Mouse (Mus musculus): ENCODE data around the gene Slc18a2. TPM values are rescaled to one million over a fixed set of nuclear protein-coding genes. Genes with fewer than 3 reads are reported as not detected.

Slc18a2 gene
- polyA plus RNA-seq, 1 experiment: 0.22 TPM

GRCm38 (mm10) chr19:59232786-59233185, 27.9 kb upstream of the Slc18a2 start:
- TF ChIP-seq FOSL1 (IDR thresholded peaks at IDR 0.05; ENCODE audit: insufficient read depth, low read length, poor library complexity, severe bottlenecking): no peak
- TF ChIP-seq CEBPB (IDR thresholded peaks at IDR 0.05; ENCODE audit: low read depth): no peak
- no peak for TF ChIP-seq MYOD1 (IDR thresholded peaks at IDR 0.05; ENCODE audit: control insufficient read depth, insufficient read length, low read depth)
- no peak for TF ChIP-seq USF1 (IDR thresholded peaks at IDR 0.05; ENCODE audit: low read depth)
- TF ChIP-seq CTCF (IDR thresholded peaks at IDR 0.05; ENCODE audit: control insufficient read depth, insufficient read depth, insufficient read length): no peak
- TF ChIP-seq MYOG (IDR thresholded peaks at IDR 0.05; ENCODE audit: control insufficient read depth, extremely low read depth, insufficient read length): no peak
- no peak for TF ChIP-seq MAX (IDR thresholded peaks at IDR 0.05)
- no peaks in the 10 kb centered on the region for H3K79me2 ChIP-seq (ENCODE audit: control insufficient read depth, insufficient read depth)

GRCm38 (mm10) chr19:59235001-59235400, 25.7 kb upstream of the Slc18a2 start:
- no peak overlapping the region for H3ac ChIP-seq (ENCODE audit: control insufficient read depth, insufficient read length, low read depth)

More at GRCm38 (mm10) chr19:59232786-59233185, 27.9 kb upstream of the Slc18a2 start:
- no peaks in the 10 kb centered on the region for H3K27me3 ChIP-seq (ENCODE audit: control insufficient read depth, insufficient read depth, insufficient read length)
- H3K36me3 ChIP-seq (ENCODE audit: control insufficient read depth, insufficient read depth): no peaks in the 10 kb centered on the region
- no peak overlapping the region for H3K4me3 ChIP-seq (ENCODE audit: insufficient read depth, poor library complexity, severe bottlenecking)
- H3ac ChIP-seq (ENCODE audit: control insufficient read depth, insufficient read length, low read depth): no peak overlapping the region
- no peaks in the 10 kb centered on the region for H3K79me3 ChIP-seq (ENCODE audit: low read depth)

DNA sequence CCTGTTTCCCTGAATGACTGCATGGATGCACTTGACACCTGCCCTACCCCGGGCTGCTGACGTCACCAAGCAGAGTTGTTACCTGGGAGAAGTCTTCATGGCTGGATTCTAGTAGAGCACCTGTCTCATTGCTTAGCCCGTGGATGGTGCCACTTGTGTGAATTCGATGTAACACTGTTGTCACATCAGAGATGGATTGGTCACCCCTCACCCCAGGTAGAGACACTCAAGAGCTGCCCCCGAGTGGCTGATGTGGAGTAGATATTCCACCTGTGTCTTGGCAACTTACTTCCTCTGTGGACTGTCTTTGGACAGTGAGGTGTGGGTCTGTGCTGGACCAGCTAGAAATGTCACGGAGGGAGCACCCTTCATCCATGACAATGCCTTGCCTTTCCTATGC, 24.6 kb upstream of the Slc18a2 start:
- Histone ChIP-seq H3K79me3 (ENCODE audit: low read depth) (no peaks in the 10 kb centered on the region), H3K4me3 (ENCODE audit: insufficient read depth, poor library complexity, severe bottlenecking) (no peak overlapping the region)
- TF ChIP-seq MAX (IDR thresholded peaks at IDR 0.05): no peak
- no peak for TF ChIP-seq CTCF (IDR thresholded peaks at IDR 0.05; ENCODE audit: control insufficient read depth, insufficient read depth, insufficient read length)
- no peak for TF ChIP-seq CEBPB (IDR thresholded peaks at IDR 0.05; ENCODE audit: low read depth)
- no peak for TF ChIP-seq MYOD1 (IDR thresholded peaks at IDR 0.05; ENCODE audit: control insufficient read depth, insufficient read length, low read depth)
- no peak for TF ChIP-seq USF1 (IDR thresholded peaks at IDR 0.05; ENCODE audit: low read depth)
- TF ChIP-seq FOSL1 (IDR thresholded peaks at IDR 0.05; ENCODE audit: insufficient read depth, low read length, poor library complexity, severe bottlenecking): no peak
- TF ChIP-seq MYOG (IDR thresholded peaks at IDR 0.05; ENCODE audit: control insufficient read depth, extremely low read depth, insufficient read length): no peak

More at GRCm38 (mm10) chr19:59235001-59235400, 25.7 kb upstream of the Slc18a2 start:
- TF ChIP-seq USF1 (IDR thresholded peaks at IDR 0.05; ENCODE audit: low read depth) (no peak), MYOG (IDR thresholded peaks at IDR 0.05; ENCODE audit: control insufficient read depth, extremely low read depth, insufficient read length) (no peak), MYOD1 (IDR thresholded peaks at IDR 0.05; ENCODE audit: control insufficient read depth, insufficient read length, low read depth) (no peak), MAX (IDR thresholded peaks at IDR 0.05) (no peak), FOSL1 (IDR thresholded peaks at IDR 0.05; ENCODE audit: insufficient read depth, low read length, poor library complexity, severe bottlenecking) (no peak), CTCF (IDR thresholded peaks at IDR 0.05; ENCODE audit: control insufficient read depth, insufficient read depth, insufficient read length) (no peak), CEBPB (IDR thresholded peaks at IDR 0.05; ENCODE audit: low read depth) (no peak)
- Histone ChIP-seq H3K79me2 (ENCODE audit: control insufficient read depth, insufficient read depth) (no peaks in the 10 kb centered on the region), H3K79me3 (ENCODE audit: low read depth) (no peaks in the 10 kb centered on the region), H3K36me3 (ENCODE audit: control insufficient read depth, insufficient read depth) (no peaks in the 10 kb centered on the region), H3K27me3 (ENCODE audit: control insufficient read depth, insufficient read depth, insufficient read length) (peaks cover 2% of the 10 kb centered on the region), H3K4me3 (ENCODE audit: insufficient read depth, poor library complexity, severe bottlenecking) (no peak overlapping the region)

GRCm38 (mm10) chr19:59238630-59239029, 22.1 kb upstream of the Slc18a2 start:
- Histone ChIP-seq H3K79me3 (ENCODE audit: low read depth) (no peaks in the 10 kb centered on the region), H3K4me3 (ENCODE audit: insufficient read depth, poor library complexity, severe bottlenecking) (no peak overlapping the region), H3K36me3 (ENCODE audit: control insufficient read depth, insufficient read depth) (no peaks in the 10 kb centered on the region), H3K27me3 (ENCODE audit: control insufficient read depth, insufficient read depth, insufficient read length) (peaks cover 16% of the 10 kb centered on the region), H3K79me2 (ENCODE audit: control insufficient read depth, insufficient read depth) (no peaks in the 10 kb centered on the region), H3ac (ENCODE audit: control insufficient read depth, insufficient read length, low read depth) (no peak overlapping the region)
- no peak for TF ChIP-seq MYOD1 (IDR thresholded peaks at IDR 0.05; ENCODE audit: control insufficient read depth, insufficient read length, low read depth)
- no peak for TF ChIP-seq CTCF (IDR thresholded peaks at IDR 0.05; ENCODE audit: control insufficient read depth, insufficient read depth, insufficient read length)
- no peak for TF ChIP-seq USF1 (IDR thresholded peaks at IDR 0.05; ENCODE audit: low read depth)
- no peak for TF ChIP-seq MYOG (IDR thresholded peaks at IDR 0.05; ENCODE audit: control insufficient read depth, extremely low read depth, insufficient read length)
- TF ChIP-seq MAX (IDR thresholded peaks at IDR 0.05): no peak
- no peak for TF ChIP-seq CEBPB (IDR thresholded peaks at IDR 0.05; ENCODE audit: low read depth)
- no peak for TF ChIP-seq FOSL1 (IDR thresholded peaks at IDR 0.05; ENCODE audit: insufficient read depth, low read length, poor library complexity, severe bottlenecking)

More for the DNA sequence above, 24.6 kb upstream of the Slc18a2 start:
- no peaks in the 10 kb centered on the region for H3K79me2 ChIP-seq (ENCODE audit: control insufficient read depth, insufficient read depth)
- H3K36me3 ChIP-seq (ENCODE audit: control insufficient read depth, insufficient read depth): no peaks in the 10 kb centered on the region
- peaks cover 11% of the 10 kb centered on the region for H3K27me3 ChIP-seq (ENCODE audit: control insufficient read depth, insufficient read depth, insufficient read length)
- no peak overlapping the region for H3ac ChIP-seq (ENCODE audit: control insufficient read depth, insufficient read length, low read depth)

DNA sequence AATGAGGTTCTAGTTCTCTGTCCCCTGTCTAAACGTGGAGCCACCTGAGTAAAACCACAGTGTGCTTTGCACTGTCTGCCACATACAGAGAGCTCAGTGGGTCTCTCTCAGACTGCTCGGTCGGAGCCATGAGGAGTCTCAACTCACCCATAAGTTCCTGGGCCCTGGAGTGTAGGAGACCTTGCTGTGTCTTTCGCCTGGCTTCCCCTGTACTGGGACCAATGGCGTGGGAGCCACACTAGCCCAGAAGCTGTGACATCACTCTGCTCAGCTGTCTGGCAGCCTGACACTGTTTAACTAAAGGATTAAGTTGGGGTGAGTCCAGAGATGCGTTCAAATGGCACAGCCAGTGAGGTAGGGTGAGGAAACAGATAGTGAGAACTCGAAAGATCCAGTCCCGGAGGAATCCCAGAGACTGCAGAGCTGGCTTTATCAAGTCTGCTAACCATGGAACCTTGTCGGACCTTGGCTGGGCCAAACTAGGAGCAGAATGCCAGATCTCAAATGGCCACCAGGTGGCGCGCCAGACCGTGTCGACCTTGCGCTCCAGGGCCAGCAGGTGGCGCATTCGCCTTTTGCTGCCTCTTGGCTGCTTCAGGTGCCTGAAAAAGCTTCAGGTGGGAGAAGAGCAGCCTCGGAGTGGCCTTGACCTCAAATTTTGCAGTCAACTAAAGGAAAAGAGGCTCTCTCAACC, 21.4 kb upstream of the Slc18a2 start:
- Histone ChIP-seq H3K36me3 (ENCODE audit: control insufficient read depth, insufficient read depth) (no peaks in the 10 kb centered on the region), H3K4me3 (ENCODE audit: insufficient read depth, poor library complexity, severe bottlenecking) (no peak overlapping the region), H3K27me3 (ENCODE audit: control insufficient read depth, insufficient read depth, insufficient read length) (peaks cover 16% of the 10 kb centered on the region), H3K79me3 (ENCODE audit: low read depth) (no peaks in the 10 kb centered on the region), H3K79me2 (ENCODE audit: control insufficient read depth, insufficient read depth) (no peaks in the 10 kb centered on the region), H3ac (ENCODE audit: control insufficient read depth, insufficient read length, low read depth) (no peak overlapping the region)
- TF ChIP-seq MYOG (IDR thresholded peaks at IDR 0.05; ENCODE audit: control insufficient read depth, extremely low read depth, insufficient read length) (no peak), CTCF (IDR thresholded peaks at IDR 0.05; ENCODE audit: control insufficient read depth, insufficient read depth, insufficient read length) (peak; percentile 100), USF1 (IDR thresholded peaks at IDR 0.05; ENCODE audit: low read depth) (no peak)

Measured in C2C12 (cell line).